Mouse (Mus musculus): ENCODE data around the gene Ptprf. TPM values are rescaled to one million over a fixed set of nuclear protein-coding genes. Genes with fewer than 3 reads are reported as not detected.

The Ptprf gene
- polyA plus RNA-seq, 1 experiment from 2014 or later: 72.6 TPM

DNA sequence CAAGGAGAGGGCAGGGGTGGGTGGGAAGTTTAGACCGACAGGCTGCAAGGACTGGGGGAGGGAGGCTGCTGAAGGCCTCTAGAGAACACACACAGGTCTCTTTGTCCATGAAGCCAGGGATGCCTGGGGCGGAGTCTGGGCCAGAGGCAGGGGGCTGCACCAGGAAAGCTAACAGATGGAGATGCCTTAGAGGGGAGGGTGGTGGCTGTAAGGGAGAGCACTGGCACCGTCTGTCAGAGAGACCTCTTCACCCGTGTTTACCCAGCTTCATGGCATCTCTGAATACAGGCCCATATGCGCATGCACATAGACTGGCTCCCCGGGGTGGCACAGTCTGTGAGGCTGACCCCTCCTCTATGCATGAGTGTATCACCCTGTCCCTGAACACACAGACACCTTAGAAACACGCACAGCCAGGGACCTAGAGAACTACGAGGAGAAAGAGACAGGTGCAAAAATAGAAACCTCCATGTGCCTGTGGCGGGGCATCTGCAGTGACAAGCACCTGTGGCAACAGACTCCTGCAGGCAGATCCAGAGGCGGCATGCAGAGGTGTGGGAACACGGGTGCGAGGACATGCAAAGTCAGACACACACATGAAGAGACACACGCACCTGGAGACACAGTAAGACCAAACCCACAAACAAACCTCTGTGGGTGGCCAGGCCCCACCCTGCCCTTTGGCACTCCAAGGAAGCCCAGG, 29.3 kb downstream of the Ptprf start:
- H3K27ac ChIP-seq (ENCODE audit: low read length): peak overlapping the region; percentile 74; the same call in 1 of the 2 replicates
- peak overlapping the region; percentile 82; the same call in 1 of the 2 replicates for H3K4me2 ChIP-seq (replicated peaks; ENCODE audit: low read depth, low read length)
- H3K36me3 ChIP-seq (ENCODE audit: insufficient read depth, low read length): peaks cover 15% of the 10 kb centered on the region; the same call in 1 of the 2 replicates
- ATAC-seq (ENCODE audit: low FRiP score, low TSS enrichment): 0 out of 2 replicates have a peak, but pooled peaks have one; percentile 5
- H3K4me1 ChIP-seq (ENCODE audit: insufficient read depth, low read length): peaks cover 72% of the 10 kb centered on the region
- WGBS: 40% methylated on average over 13 of the region's 13 CpGs
- no peak overlapping the region for H3K4me3 ChIP-seq (ENCODE audit: low read length)
- no peaks in the 10 kb centered on the region for H3K27me3 ChIP-seq (ENCODE audit: insufficient read depth, low read length)
- H3K9ac ChIP-seq (replicated peaks; ENCODE audit: low read length): no peak overlapping the region
- H3K9me3 ChIP-seq (ENCODE audit: low read length): no peaks in the 10 kb centered on the region

DNA sequence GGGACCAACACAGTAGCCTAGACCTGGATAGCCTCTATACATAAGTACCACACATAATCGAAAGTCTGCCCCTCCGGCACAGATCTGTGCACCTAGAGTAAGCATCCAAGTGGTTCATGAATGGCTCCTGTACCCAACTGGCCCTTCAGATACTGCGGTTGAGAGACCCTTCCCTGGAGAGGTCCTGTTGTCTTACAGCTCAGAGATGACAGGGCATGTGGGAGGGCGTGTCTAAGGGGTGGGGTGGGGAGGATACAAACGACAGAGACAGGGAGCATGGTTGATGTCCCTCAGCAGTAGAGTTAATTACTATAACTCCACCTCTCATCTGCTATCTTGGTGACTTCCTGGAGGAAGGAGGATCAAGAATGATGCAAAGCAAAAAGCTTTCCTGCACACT, 29.9 kb downstream of the Ptprf start:
- Histone ChIP-seq H3K9ac (replicated peaks; ENCODE audit: low read length) (peak overlapping the region; percentile 62), H3K4me1 (ENCODE audit: insufficient read depth, low read length) (peaks cover 66% of the 10 kb centered on the region), H3K36me3 (ENCODE audit: insufficient read depth, low read length) (peaks cover 20% of the 10 kb centered on the region; the same call in 1 of the 2 replicates), H3K9me3 (ENCODE audit: low read length) (no peaks in the 10 kb centered on the region), H3K27ac (ENCODE audit: low read length) (peak overlapping the region; percentile 74), H3K27me3 (ENCODE audit: insufficient read depth, low read length) (no peaks in the 10 kb centered on the region), H3K4me2 (replicated peaks; ENCODE audit: low read depth, low read length) (peak overlapping the region; percentile 82), H3K4me3 (ENCODE audit: low read length) (peak overlapping the region; percentile 60)
- ATAC-seq (ENCODE audit: low FRiP score, low TSS enrichment): peak; percentile 33
- WGBS: 26% methylated on average over 5 of the region's 5 CpGs

DNA sequence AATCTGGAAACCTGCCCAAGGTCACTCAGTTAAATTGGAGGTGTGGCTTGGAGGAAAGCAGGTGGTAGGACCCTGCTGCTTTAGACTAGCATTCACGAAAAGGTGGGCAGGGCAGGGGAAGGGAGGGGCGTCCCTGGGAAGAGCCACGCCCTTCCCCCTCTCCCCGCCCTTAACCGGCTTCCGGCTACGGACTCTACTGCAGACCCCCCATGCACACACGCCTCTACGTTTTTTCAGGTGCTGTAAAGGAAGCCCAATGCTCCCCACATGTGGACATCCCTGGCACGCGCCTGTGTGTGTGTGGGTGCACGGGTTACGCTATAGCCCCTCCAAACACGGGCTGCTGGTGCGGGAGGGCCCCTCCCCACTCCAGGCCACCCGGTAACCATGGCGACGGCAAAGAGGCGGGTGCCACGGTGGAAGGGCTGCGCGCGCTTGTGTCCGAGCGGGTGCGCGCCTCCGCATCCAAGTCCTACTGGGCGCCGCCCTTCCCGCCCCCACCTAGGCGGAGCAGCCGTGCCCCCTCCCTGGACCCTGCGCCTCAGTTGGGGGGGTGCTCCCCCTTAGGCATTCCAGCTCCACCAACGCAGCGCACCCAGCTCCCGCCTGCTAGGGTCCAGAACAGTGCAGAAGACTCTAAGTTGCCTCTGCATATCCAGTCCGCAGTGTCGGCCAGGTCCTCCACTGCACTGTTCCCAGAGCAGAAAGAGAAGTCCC, 30.5 kb downstream of the Ptprf start:
- no peaks in the 10 kb centered on the region for H3K9me3 ChIP-seq (ENCODE audit: low read length)
- 2% methylated on average over 39 of the region's 39 CpGs for WGBS
- peaks cover 26% of the 10 kb centered on the region for H3K36me3 ChIP-seq (ENCODE audit: insufficient read depth, low read length)
- H3K27me3 ChIP-seq (ENCODE audit: insufficient read depth, low read length): no peaks in the 10 kb centered on the region
- H3K4me3 ChIP-seq (ENCODE audit: low read length): peak overlapping the region; percentile 60
- H3K4me1 ChIP-seq (ENCODE audit: insufficient read depth, low read length): peaks cover 60% of the 10 kb centered on the region
- H3K27ac ChIP-seq (ENCODE audit: low read length): peak overlapping the region; percentile 74
- ATAC-seq (ENCODE audit: low FRiP score, low TSS enrichment): peak; percentile 74
- peak overlapping the region; percentile 62 for H3K9ac ChIP-seq (replicated peaks; ENCODE audit: low read length)
- peak overlapping the region; percentile 82 for H3K4me2 ChIP-seq (replicated peaks; ENCODE audit: low read depth, low read length)

GRCm38 (mm10) chr4:118259782-118260463, 31.3 kb downstream of the Ptprf start:
- 80% methylated on average over 8 of the region's 8 CpGs for WGBS
- no peak overlapping the region for H3K9ac ChIP-seq (replicated peaks; ENCODE audit: low read length)
- ATAC-seq (ENCODE audit: low FRiP score, low TSS enrichment): no peak

DNA sequence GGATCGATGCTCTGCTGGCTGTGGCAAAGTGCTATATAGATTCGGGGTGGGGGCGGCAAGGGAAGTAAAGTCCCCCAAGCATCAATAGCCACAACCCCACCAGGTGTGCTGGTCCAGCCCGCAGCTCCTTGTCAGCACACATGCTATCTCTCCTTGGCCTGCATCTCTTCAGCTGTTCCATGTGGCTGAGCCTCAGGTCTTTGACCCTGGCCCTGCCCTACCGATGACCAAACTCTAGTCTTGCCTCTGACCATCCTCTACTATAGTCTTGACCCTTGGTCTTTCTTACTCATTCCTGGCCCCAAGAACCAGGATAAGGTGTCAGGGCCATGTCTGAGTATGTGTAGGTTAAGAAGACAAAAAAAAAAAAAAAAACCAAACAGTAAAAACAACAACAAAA, 33.2 kb downstream of the Ptprf start:
- Histone ChIP-seq H3K4me1 (ENCODE audit: insufficient read depth, low read length) (peaks cover 43% of the 10 kb centered on the region), H3K27me3 (ENCODE audit: insufficient read depth, low read length) (no peaks in the 10 kb centered on the region), H3K4me3 (ENCODE audit: low read length) (no peak overlapping the region), H3K27ac (ENCODE audit: low read length) (no peak overlapping the region), H3K9ac (replicated peaks; ENCODE audit: low read length) (no peak overlapping the region), H3K4me2 (replicated peaks; ENCODE audit: low read depth, low read length) (no peak overlapping the region), H3K9me3 (ENCODE audit: low read length) (no peaks in the 10 kb centered on the region), H3K36me3 (ENCODE audit: insufficient read depth, low read length) (peaks cover 36% of the 10 kb centered on the region)
- ATAC-seq (ENCODE audit: low FRiP score, low TSS enrichment): no peak
- 81% methylated on average over 5 of the region's 5 CpGs for WGBS

More at GRCm38 (mm10) chr4:118259782-118260463, 31.3 kb downstream of the Ptprf start:
- Histone ChIP-seq H3K4me3 (ENCODE audit: low read length) (peak overlapping the region; percentile 60), H3K4me2 (replicated peaks; ENCODE audit: low read depth, low read length) (peak overlapping the region; percentile 82), H3K27me3 (ENCODE audit: insufficient read depth, low read length) (no peaks in the 10 kb centered on the region), H3K4me1 (ENCODE audit: insufficient read depth, low read length) (peaks cover 52% of the 10 kb centered on the region), H3K36me3 (ENCODE audit: insufficient read depth, low read length) (peaks cover 32% of the 10 kb centered on the region), H3K9me3 (ENCODE audit: low read length) (no peaks in the 10 kb centered on the region), H3K27ac (ENCODE audit: low read length) (peak overlapping the region; percentile 5; the same call in 1 of the 2 replicates)

GRCm38 (mm10) chr4:118257416-118257815, 33.8 kb downstream of the Ptprf start:
- 77% methylated on average over 10 of the region's 10 CpGs for WGBS
- no peaks in the 10 kb centered on the region for H3K27me3 ChIP-seq (ENCODE audit: insufficient read depth, low read length)
- H3K9me3 ChIP-seq (ENCODE audit: low read length): no peaks in the 10 kb centered on the region
- ATAC-seq (ENCODE audit: low FRiP score, low TSS enrichment): no peak
- H3K9ac ChIP-seq (replicated peaks; ENCODE audit: low read length): no peak overlapping the region
- peaks cover 37% of the 10 kb centered on the region for H3K36me3 ChIP-seq (ENCODE audit: insufficient read depth, low read length)
- peaks cover 37% of the 10 kb centered on the region for H3K4me1 ChIP-seq (ENCODE audit: insufficient read depth, low read length)
- H3K4me3 ChIP-seq (ENCODE audit: low read length): no peak overlapping the region
- H3K4me2 ChIP-seq (replicated peaks; ENCODE audit: low read depth, low read length): no peak overlapping the region
- no peak overlapping the region for H3K27ac ChIP-seq (ENCODE audit: low read length)

GRCm38 (mm10) chr4:118256217-118256616, 35.0 kb downstream of the Ptprf start:
- Histone ChIP-seq H3K4me1 (ENCODE audit: insufficient read depth, low read length) (peaks cover 25% of the 10 kb centered on the region), H3K27me3 (ENCODE audit: insufficient read depth, low read length) (no peaks in the 10 kb centered on the region), H3K9me3 (ENCODE audit: low read length) (no peaks in the 10 kb centered on the region), H3K4me2 (replicated peaks; ENCODE audit: low read depth, low read length) (no peak overlapping the region), H3K27ac (ENCODE audit: low read length) (no peak overlapping the region), H3K9ac (replicated peaks; ENCODE audit: low read length) (no peak overlapping the region), H3K36me3 (ENCODE audit: insufficient read depth, low read length) (peaks cover 49% of the 10 kb centered on the region), H3K4me3 (ENCODE audit: low read length) (no peak overlapping the region)
- WGBS: 65% methylated on average over 12 of the region's 12 CpGs
- no peak for ATAC-seq (ENCODE audit: low FRiP score, low TSS enrichment)

DNA sequence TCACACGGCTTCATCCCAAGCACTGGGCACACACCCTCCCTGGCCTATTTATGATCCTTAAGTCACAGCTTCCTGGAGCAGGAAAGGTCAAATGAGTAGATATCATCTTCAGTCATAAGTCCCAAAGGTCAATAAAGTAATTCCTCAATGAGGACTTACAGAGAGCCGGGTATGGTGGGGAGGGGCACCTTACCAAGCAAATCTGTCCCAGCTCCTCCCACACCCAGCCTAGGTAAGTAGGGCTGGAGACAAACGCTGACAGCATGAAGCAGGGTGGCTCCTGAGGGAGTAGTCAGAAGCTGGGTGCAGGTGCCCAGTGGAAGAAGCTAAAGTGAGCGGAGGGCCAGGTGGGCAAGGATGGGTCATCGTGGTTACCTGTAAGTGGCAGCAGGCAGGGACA, 36.3 kb downstream of the Ptprf start:
- Histone ChIP-seq H3K36me3 (ENCODE audit: insufficient read depth, low read length) (peaks cover 49% of the 10 kb centered on the region), H3K4me3 (ENCODE audit: low read length) (no peak overlapping the region), H3K27me3 (ENCODE audit: insufficient read depth, low read length) (no peaks in the 10 kb centered on the region), H3K9ac (replicated peaks; ENCODE audit: low read length) (no peak overlapping the region), H3K4me2 (replicated peaks; ENCODE audit: low read depth, low read length) (no peak overlapping the region), H3K9me3 (ENCODE audit: low read length) (no peaks in the 10 kb centered on the region), H3K27ac (ENCODE audit: low read length) (no peak overlapping the region), H3K4me1 (ENCODE audit: insufficient read depth, low read length) (peaks cover 16% of the 10 kb centered on the region)
- WGBS: 80% methylated on average over 5 of the region's 5 CpGs
- ATAC-seq (ENCODE audit: low FRiP score, low TSS enrichment): no peak

- peaks cover 48% of the 10 kb centered on the region for H3K36me3 ChIP-seq (ENCODE audit: insufficient read depth, low read length)
- H3K4me3 ChIP-seq (ENCODE audit: low read length): no peak overlapping the region
- WGBS: 89% methylated on average over 3 of the region's 3 CpGs
- H3K9ac ChIP-seq (replicated peaks; ENCODE audit: low read length): no peak overlapping the region
- no peak overlapping the region for H3K4me2 ChIP-seq (replicated peaks; ENCODE audit: low read depth, low read length)
- no peak for ATAC-seq (ENCODE audit: low FRiP score, low TSS enrichment)
- H3K4me1 ChIP-seq (ENCODE audit: insufficient read depth, low read length): peaks cover 27% of the 10 kb centered on the region
- H3K27me3 ChIP-seq (ENCODE audit: insufficient read depth, low read length): no peaks in the 10 kb centered on the region
- no peak overlapping the region for H3K27ac ChIP-seq (ENCODE audit: low read length)
- H3K9me3 ChIP-seq (ENCODE audit: low read length): no peaks in the 10 kb centered on the region
Observed at GRCm38 (mm10) chr4:118247323-118247722, 43.9 kb downstream of the Ptprf start.

All from kidney, embryonic 16.5 days (tissue).